Mouse (Mus musculus): ENCODE measurements around the gene Srgap3.

GRCm38 (mm10) chr6:112955773-112956172 lies 8.7 kb upstream of the Srgap3 start:
- no peak for TF ChIP-seq CTCF (IDR thresholded peaks at IDR 0.05; ENCODE audit: control insufficient read depth, insufficient read depth, insufficient read length)
- no peak for TF ChIP-seq USF1 (IDR thresholded peaks at IDR 0.05; ENCODE audit: low read depth)

Data from C2C12 (cell line).